Mouse (Mus musculus): ENCODE data around the gene Polm. TPM values are rescaled to one million over a fixed set of nuclear protein-coding genes. Genes with fewer than 3 reads are reported as not detected.
A peak's percentile ranks its signal among the peaks of the same experiment; 100 is the strongest.

The Polm gene
- polyA plus RNA-seq, 1 experiment from 2014 or later, result 3.9 TPM

GRCm38 (mm10) chr11:5795706-5796105 lies 42.1 kb downstream of the Polm start:
- no peaks in the 10 kb centered on the region for H3K9me3 ChIP-seq (replicated peaks; ENCODE audit: control insufficient read depth, low read length)
- H3K4me2 ChIP-seq (ENCODE audit: low read length), result no peak overlapping the region
- no peaks in the 10 kb centered on the region for H3K4me1 ChIP-seq (ENCODE audit: control insufficient read depth, insufficient read depth, low read length)
- DNase-seq (ENCODE audit: low spot score) (peak; percentile 36), ATAC-seq (no peak)
- H3K27ac ChIP-seq (ENCODE audit: low read depth, low read length), result peak overlapping the region; percentile 5; the same call in 1 of the 2 replicates
- H3K9ac ChIP-seq (ENCODE audit: low read length), result no peak overlapping the region
- H3K36me3 ChIP-seq (ENCODE audit: control insufficient read depth, insufficient read depth, low read length), result peaks cover 93% of the 10 kb centered on the region
- no peak overlapping the region for H3K4me3 ChIP-seq (ENCODE audit: low read depth, low read length)
- WGBS, result 88% methylated on average over 7 of the region's 7 CpGs
- no peaks in the 10 kb centered on the region for H3K27me3 ChIP-seq (replicated peaks; ENCODE audit: control insufficient read depth, insufficient read depth, low read length)

- no peaks in the 10 kb centered on the region for H3K27me3 ChIP-seq (replicated peaks; ENCODE audit: control insufficient read depth, insufficient read depth, low read length)
- ATAC-seq (no peak), DNase-seq (ENCODE audit: low spot score) (no peak)
- peaks cover 90% of the 10 kb centered on the region for H3K36me3 ChIP-seq (ENCODE audit: control insufficient read depth, insufficient read depth, low read length)
- no peak overlapping the region for H3K4me3 ChIP-seq (ENCODE audit: low read depth, low read length)
- no peak overlapping the region for H3K4me2 ChIP-seq (ENCODE audit: low read length)
- no peaks in the 10 kb centered on the region for H3K9me3 ChIP-seq (replicated peaks; ENCODE audit: control insufficient read depth, low read length)
- 85% methylated on average over 9 of the region's 9 CpGs for WGBS
- no peak overlapping the region for H3K9ac ChIP-seq (ENCODE audit: low read length)
- no peaks in the 10 kb centered on the region for H3K4me1 ChIP-seq (ENCODE audit: control insufficient read depth, insufficient read depth, low read length)
- peak overlapping the region; percentile 5; the same call in 1 of the 2 replicates for H3K27ac ChIP-seq (ENCODE audit: low read depth, low read length)
Observed at GRCm38 (mm10) chr11:5795290-5795689, 42.5 kb downstream of the Polm start.

GRCm38 (mm10) chr11:5790431-5790830 lies 47.4 kb downstream of the Polm start:
- no peak overlapping the region for H3K27ac ChIP-seq (ENCODE audit: low read depth, low read length)
- no peaks in the 10 kb centered on the region for H3K9me3 ChIP-seq (replicated peaks; ENCODE audit: control insufficient read depth, low read length)
- no peak overlapping the region for H3K4me3 ChIP-seq (ENCODE audit: low read depth, low read length)
- ATAC-seq (no peak), DNase-seq (ENCODE audit: low spot score) (no peak)
- no peaks in the 10 kb centered on the region for H3K27me3 ChIP-seq (replicated peaks; ENCODE audit: control insufficient read depth, insufficient read depth, low read length)
- WGBS, result 95% methylated on average over 1 of the region's 1 CpGs
- H3K4me2 ChIP-seq (ENCODE audit: low read length), result no peak overlapping the region
- H3K4me1 ChIP-seq (ENCODE audit: control insufficient read depth, insufficient read depth, low read length), result peaks cover 15% of the 10 kb centered on the region
- peaks cover 43% of the 10 kb centered on the region for H3K36me3 ChIP-seq (ENCODE audit: control insufficient read depth, insufficient read depth, low read length)
- no peak overlapping the region for H3K9ac ChIP-seq (ENCODE audit: low read length)

DNA sequence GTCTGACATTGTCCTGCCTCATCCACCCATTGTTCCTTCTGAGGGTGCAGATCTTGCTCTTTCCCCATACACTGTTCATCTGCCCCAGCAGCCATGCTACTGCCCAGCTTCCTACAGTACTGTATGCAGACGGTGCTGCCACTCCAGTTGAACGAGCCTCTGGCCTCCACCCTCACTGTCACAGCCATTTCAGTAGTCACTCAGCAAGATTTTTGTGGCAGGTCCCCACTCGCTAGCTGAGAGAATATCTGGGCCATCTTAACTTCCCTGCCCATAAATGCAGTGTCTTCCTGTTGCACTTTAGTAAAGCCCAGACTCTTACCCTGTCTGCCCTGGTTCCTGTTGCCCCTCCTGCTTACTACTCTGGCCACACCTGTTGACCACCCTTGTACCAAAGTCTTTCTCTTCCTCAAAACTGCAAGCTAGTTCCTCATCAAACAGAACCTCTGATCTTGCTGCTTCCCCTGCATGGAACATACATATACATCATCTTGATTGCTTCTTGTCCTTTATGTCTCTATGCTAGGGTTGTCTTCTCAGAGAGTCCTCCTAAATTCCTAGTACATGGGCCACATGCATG lies 48.0 kb downstream of the Polm start:
- Histone ChIP-seq H3K9ac (ENCODE audit: low read length) (no peak overlapping the region), H3K27me3 (replicated peaks; ENCODE audit: control insufficient read depth, insufficient read depth, low read length) (no peaks in the 10 kb centered on the region), H3K4me2 (ENCODE audit: low read length) (peak overlapping the region; percentile 94), H3K4me1 (ENCODE audit: control insufficient read depth, insufficient read depth, low read length) (peaks cover 15% of the 10 kb centered on the region), H3K27ac (ENCODE audit: low read depth, low read length) (no peak overlapping the region), H3K36me3 (ENCODE audit: control insufficient read depth, insufficient read depth, low read length) (peaks cover 37% of the 10 kb centered on the region), H3K9me3 (replicated peaks; ENCODE audit: control insufficient read depth, low read length) (no peaks in the 10 kb centered on the region), H3K4me3 (ENCODE audit: low read depth, low read length) (0 out of 2 replicates have a peak overlapping the region, but pooled peaks have one; percentile 86)
- WGBS, result 91% methylated on average over 3 of the region's 3 CpGs
- ATAC-seq, result no peak
- DNase-seq (ENCODE audit: low spot score), result no peak

DNA sequence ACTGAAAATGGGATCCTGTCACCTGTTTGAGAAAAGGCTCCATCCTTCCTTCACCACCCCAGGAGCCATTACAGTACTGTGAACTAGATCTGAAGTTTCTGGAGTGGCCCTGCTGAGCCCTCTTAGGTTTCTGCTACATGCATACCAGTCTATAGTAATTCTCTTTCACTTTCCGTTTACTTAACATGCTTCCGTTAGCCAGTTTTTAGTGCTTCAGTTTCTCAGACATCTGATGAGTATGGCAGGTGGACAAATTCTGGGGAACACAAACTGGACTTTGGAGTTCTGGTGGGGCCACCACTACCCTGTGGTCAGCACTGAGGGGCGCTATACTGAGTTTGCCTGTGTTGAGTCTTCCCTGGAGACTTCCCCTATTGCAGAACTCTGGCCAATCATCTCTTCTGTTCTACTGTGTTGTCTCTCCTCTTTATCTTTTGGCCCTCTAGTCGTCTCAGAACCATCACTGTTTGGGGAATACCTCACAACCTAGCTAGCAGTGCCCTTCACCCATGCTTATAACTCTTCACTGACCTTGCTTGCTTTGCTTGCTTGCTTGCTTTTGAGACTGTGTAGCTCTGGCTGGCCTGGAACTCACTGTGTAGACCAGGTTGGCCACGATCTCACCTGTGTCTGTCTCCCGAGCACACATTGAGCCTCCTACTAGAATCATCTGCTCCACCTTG lies 48.6 kb downstream of the Polm start:
- WGBS, result 77% methylated on average over 6 of the region's 6 CpGs
- DNase-seq (ENCODE audit: low spot score), result no peak
- H3K36me3 ChIP-seq (ENCODE audit: control insufficient read depth, insufficient read depth, low read length), result peaks cover 31% of the 10 kb centered on the region
- ATAC-seq, result no peak
- no peaks in the 10 kb centered on the region for H3K27me3 ChIP-seq (replicated peaks; ENCODE audit: control insufficient read depth, insufficient read depth, low read length)
- H3K9ac ChIP-seq (ENCODE audit: low read length), result peak overlapping the region; percentile 84
- H3K27ac ChIP-seq (ENCODE audit: low read depth, low read length), result peak overlapping the region; percentile 91; the same call in 1 of the 2 replicates
- H3K4me3 ChIP-seq (ENCODE audit: low read depth, low read length), result peak overlapping the region; percentile 86
- peak overlapping the region; percentile 94 for H3K4me2 ChIP-seq (ENCODE audit: low read length)
- no peaks in the 10 kb centered on the region for H3K9me3 ChIP-seq (replicated peaks; ENCODE audit: control insufficient read depth, low read length)
- peaks cover 15% of the 10 kb centered on the region for H3K4me1 ChIP-seq (ENCODE audit: control insufficient read depth, insufficient read depth, low read length)

DNA sequence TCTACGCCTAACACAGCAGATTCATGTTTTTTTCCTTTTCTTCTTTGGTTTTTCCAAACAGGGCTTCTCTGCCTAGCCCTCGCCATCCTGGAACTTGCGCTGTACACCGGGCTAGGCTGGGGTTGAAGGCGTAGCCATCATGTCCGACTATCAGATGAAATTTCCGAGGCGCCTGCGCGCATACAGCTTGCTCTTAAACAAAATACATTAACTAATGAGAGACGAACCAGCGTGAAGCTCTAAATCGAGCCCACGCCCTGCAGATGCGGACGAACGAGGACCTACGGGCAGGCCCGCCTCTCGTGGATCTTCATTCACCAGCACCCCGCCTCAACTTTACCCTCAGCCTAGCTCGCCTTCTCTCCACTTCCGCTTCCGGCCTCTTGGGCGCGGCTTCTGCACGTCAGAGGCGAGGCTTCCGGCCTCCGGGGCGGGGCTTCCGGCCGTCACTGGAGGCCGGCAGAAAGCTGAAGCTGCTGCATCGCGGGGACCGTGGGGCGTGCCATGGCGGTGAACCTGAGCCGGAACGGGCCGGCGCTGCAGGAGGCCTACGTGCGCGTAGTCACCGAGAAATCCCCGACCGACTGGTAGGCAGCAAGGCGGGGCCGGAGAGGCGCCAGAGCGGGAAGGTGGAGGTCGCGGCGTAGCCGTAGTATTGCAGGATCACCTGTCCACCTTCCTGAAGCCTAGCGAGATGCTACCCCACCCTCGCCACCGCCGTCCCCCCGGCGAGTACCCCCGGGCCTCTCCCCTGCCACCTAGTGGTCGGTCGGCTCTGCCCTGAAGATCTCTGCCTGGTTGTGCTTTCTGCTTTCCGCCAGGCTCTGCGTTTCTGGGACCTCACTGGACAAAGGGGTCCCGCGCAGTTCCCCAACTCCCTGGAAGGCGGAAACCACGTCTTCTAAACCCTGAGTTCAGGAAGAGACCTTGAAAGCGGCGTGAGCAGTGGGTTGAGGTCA lies 49.5 kb downstream of the Polm start, which contains the start of gene Dbnl:
TSS of gene Dbnl (plus strand) at position 433 of the 959 bp plus-strand sequence.
- peaks cover 22% of the 10 kb centered on the region for H3K36me3 ChIP-seq (ENCODE audit: control insufficient read depth, insufficient read depth, low read length)
- no peaks in the 10 kb centered on the region for H3K9me3 ChIP-seq (replicated peaks; ENCODE audit: control insufficient read depth, low read length)
- DNase-seq (ENCODE audit: low spot score) (peak; percentile 97), ATAC-seq (peak; percentile 99)
- peaks cover 15% of the 10 kb centered on the region for H3K4me1 ChIP-seq (ENCODE audit: control insufficient read depth, insufficient read depth, low read length)
- peak within 1 kb of the TSS; percentile 84 for H3K9ac ChIP-seq (ENCODE audit: low read length)
- peak within 1 kb of the TSS; percentile 94 for H3K4me2 ChIP-seq (ENCODE audit: low read length)
- H3K27ac ChIP-seq (ENCODE audit: low read depth, low read length), result peak within 1 kb of the TSS; percentile 91
- H3K27me3 ChIP-seq (replicated peaks; ENCODE audit: control insufficient read depth, insufficient read depth, low read length), result no peaks in the 10 kb centered on the region
- WGBS, result under 1% methylated on average over 66 of the region's 74 CpGs
- peak within 1 kb of the TSS; percentile 86 for H3K4me3 ChIP-seq (ENCODE audit: low read depth, low read length)

DNA sequence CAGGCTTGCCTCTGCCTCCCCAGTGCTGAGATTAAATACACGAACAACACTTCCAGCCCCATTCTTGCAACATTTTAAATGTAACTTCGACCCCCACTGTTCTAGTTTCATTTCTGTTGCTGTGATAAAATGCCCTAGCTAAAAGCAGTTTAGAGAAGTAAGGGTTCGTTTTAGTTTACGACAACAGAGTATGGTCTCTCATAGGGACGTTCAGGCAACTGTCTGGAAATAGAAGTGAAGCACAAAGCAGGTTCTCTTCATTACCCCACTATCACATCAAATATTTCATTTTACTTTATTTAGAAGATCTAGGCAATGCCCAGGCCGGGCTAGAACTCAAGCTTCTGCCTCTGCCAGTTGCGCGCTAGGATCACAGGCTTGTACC lies 50.2 kb downstream of the Polm start:
- Histone ChIP-seq H3K4me3 (ENCODE audit: low read depth, low read length) (peak overlapping the region; percentile 86), H3K9ac (ENCODE audit: low read length) (peak overlapping the region; percentile 84), H3K4me2 (ENCODE audit: low read length) (peak overlapping the region; percentile 94), H3K27ac (ENCODE audit: low read depth, low read length) (peak overlapping the region; percentile 91), H3K27me3 (replicated peaks; ENCODE audit: control insufficient read depth, insufficient read depth, low read length) (no peaks in the 10 kb centered on the region), H3K4me1 (ENCODE audit: control insufficient read depth, insufficient read depth, low read length) (peaks cover 15% of the 10 kb centered on the region), H3K9me3 (replicated peaks; ENCODE audit: control insufficient read depth, low read length) (no peaks in the 10 kb centered on the region), H3K36me3 (ENCODE audit: control insufficient read depth, insufficient read depth, low read length) (peaks cover 17% of the 10 kb centered on the region)
- ATAC-seq, result 0 out of 2 replicates have a peak, but pooled peaks have one; percentile 13
- WGBS, result 38% methylated on average over 8 of the region's 8 CpGs
- DNase-seq (ENCODE audit: low spot score), result no peak

DNA sequence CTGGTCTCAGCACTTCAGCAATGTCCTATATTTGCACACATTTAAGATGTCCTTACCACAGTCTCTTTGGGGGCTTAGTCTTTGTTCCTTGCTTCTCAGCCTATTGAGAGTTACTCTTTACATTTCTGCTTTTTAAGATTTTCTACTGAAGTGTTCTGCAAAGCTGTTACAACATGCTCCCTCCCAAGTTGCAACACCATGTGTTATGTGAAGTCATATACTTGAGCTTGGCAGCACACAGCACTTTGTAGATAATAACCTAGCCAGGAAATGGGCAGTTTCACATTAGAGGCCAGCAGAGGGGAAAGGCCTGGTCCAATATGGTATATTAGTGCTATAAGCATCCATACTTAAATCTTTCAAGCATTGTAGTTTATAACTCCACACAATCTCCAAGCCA lies 52.1 kb downstream of the Polm start:
- Histone ChIP-seq H3K27me3 (replicated peaks; ENCODE audit: control insufficient read depth, insufficient read depth, low read length) (no peaks in the 10 kb centered on the region), H3K9ac (ENCODE audit: low read length) (no peak overlapping the region), H3K4me1 (ENCODE audit: control insufficient read depth, insufficient read depth, low read length) (peaks cover 15% of the 10 kb centered on the region), H3K4me2 (ENCODE audit: low read length) (no peak overlapping the region), H3K36me3 (ENCODE audit: control insufficient read depth, insufficient read depth, low read length) (peaks cover 2% of the 10 kb centered on the region; the same call in 1 of the 2 replicates), H3K9me3 (replicated peaks; ENCODE audit: control insufficient read depth, low read length) (no peaks in the 10 kb centered on the region), H3K4me3 (ENCODE audit: low read depth, low read length) (no peak overlapping the region), H3K27ac (ENCODE audit: low read depth, low read length) (no peak overlapping the region)
- DNase-seq (ENCODE audit: low spot score), result no peak
- no peak for ATAC-seq

Measured in forebrain, embryonic 14.5 days (tissue).